In the genomic region with DNA sequence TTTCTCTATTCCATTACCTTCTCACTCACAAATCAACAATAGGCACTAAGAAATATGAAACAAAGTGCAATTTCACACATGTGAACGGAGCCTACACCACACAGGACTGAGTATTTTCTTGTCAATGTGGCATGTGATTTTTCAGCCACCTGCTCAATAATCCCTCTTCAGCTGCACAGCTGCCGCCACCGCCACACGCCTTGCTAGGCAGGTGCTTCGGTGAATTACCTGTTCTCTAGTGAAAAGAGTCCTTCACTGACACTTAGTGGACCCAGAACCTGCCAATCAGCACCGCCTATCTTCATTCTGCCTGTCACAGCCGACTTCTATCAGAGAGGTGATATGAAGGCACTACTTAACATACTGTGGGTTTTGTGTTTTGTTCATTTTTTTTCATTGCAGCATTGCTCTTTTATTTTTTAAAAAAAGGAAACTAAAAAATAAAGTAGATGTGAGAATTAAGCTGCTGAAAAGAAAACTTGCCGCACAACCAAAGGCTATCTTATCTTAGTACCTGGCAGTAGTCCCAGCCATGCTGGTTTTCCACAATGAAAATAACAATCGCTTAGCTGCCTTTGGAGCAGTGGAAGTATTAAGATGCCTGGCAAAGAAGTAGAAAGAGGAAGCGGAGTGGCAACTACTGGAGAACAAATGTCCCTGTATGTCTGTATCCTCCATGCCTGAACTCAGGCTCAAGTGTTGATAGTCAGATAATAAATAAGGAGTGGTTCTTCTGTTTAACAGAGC, we compare ENCODE assay signal across 9 mouse cellular contexts. TPM values are rescaled to one million over a fixed set of nuclear protein-coding genes. Genes with fewer than 3 reads are reported as not detected.
DNase-seq lines count a peak whose midpoint lies in the region; ATAC-seq and TF ChIP-seq lines count a peak whose summit lies in the region.
"Had no signal": no experiment of that assay in that cellular context is flagged by ENCODE, and none has a peak within 500 bp of the region (broad histone marks: within the 10 kb centered on the region; RNA-seq: fewer than 3 reads in every experiment).

No protein-coding gene starts in this region.

- peak; percentile 65 to 78 for TF ChIP-seq EP300 in MEL (IDR thresholded peaks at IDR 0.05; ENCODE audit: low read depth in 1 of 2, low read length in 2 of 2)

- no peak overlapping the region for H3K4me3 ChIP-seq in embryonic facial prominence, embryonic 12.5 days
- H3K4me3 ChIP-seq in embryonic facial prominence, embryonic 10.5 days: no peak overlapping the region
- H3K4me3 ChIP-seq in MEL (ENCODE audit: control insufficient read depth in 1 of 2, insufficient read depth in 1 of 2, low read depth in 2 of 2, low read length in 2 of 2): peak overlapping the region; percentile 21 to 29
- no peak overlapping the region for H3K4me3 ChIP-seq in heart, embryonic 11.5 days (ENCODE audit: low read depth, low read length)
- 0 out of 2 replicates have a peak overlapping the region, but pooled peaks have one; percentile 12 for H3K4me3 ChIP-seq in lung, embryonic 15.5 days
- H3K4me3 ChIP-seq: megakaryocyte, embryonic 14.5 days had no signal

- H3K9me3 ChIP-seq in embryonic facial prominence, embryonic 12.5 days: no peaks in the 10 kb centered on the region
- H3K9me3 ChIP-seq in embryonic facial prominence, embryonic 10.5 days: no peaks in the 10 kb centered on the region
- no peaks in the 10 kb centered on the region for H3K9me3 ChIP-seq in MEL (replicated peaks; ENCODE audit: insufficient read depth, low read length)
- no peaks in the 10 kb centered on the region for H3K9me3 ChIP-seq in heart, embryonic 11.5 days (replicated peaks; ENCODE audit: control insufficient read depth, low read length)
- H3K9me3 ChIP-seq in lung, embryonic 15.5 days: no peaks in the 10 kb centered on the region
- H3K9me3 ChIP-seq: megakaryocyte, embryonic 14.5 days had no signal

- no peaks in the 10 kb centered on the region for H3K36me3 ChIP-seq in embryonic facial prominence, embryonic 12.5 days
- no peaks in the 10 kb centered on the region for H3K36me3 ChIP-seq in embryonic facial prominence, embryonic 10.5 days (replicated peaks)
- peaks cover 0 to 30% of the 10 kb centered on the region in 2 experiments; a peak in 2 of 4 replicates for H3K36me3 ChIP-seq in MEL (ENCODE audit: control insufficient read depth in 1 of 2, insufficient read depth in 2 of 2, low read length in 2 of 2)
- H3K36me3 ChIP-seq in heart, embryonic 11.5 days (ENCODE audit: control insufficient read depth, insufficient read depth, low read length): no peaks in the 10 kb centered on the region
- H3K36me3 ChIP-seq in lung, embryonic 15.5 days: no peaks in the 10 kb centered on the region

- TF ChIP-seq POLR2A in MEL (IDR thresholded peaks at IDR 0.05; ENCODE audit: control insufficient read depth in 1 of 2, insufficient read depth in 1 of 2, low read depth in 1 of 2, low read length in 2 of 2, poor library complexity in 1 of 2): no peak

- H3K4me1 ChIP-seq in embryonic facial prominence, embryonic 12.5 days: peaks cover 30% of the 10 kb centered on the region
- peaks cover 43% of the 10 kb centered on the region for H3K4me1 ChIP-seq in embryonic facial prominence, embryonic 10.5 days
- peaks cover 7 to 17% of the 10 kb centered on the region in 2 experiments for H3K4me1 ChIP-seq in MEL (ENCODE audit: control insufficient read depth in 1 of 2, insufficient read depth in 2 of 2, low read length in 2 of 2)
- H3K4me1 ChIP-seq in heart, embryonic 11.5 days (ENCODE audit: control insufficient read depth, insufficient read depth, low read length): peaks cover 38% of the 10 kb centered on the region
- peaks cover 46% of the 10 kb centered on the region for H3K4me1 ChIP-seq in lung, embryonic 15.5 days

- H3K27me3 ChIP-seq in embryonic facial prominence, embryonic 12.5 days: no peaks in the 10 kb centered on the region
- H3K27me3 ChIP-seq in embryonic facial prominence, embryonic 10.5 days (replicated peaks; ENCODE audit: low read depth, poor library complexity, severe bottlenecking): no peaks in the 10 kb centered on the region
- no peaks in the 10 kb centered on the region for H3K27me3 ChIP-seq in MEL (ENCODE audit: control insufficient read depth in 1 of 2, insufficient read depth in 2 of 2, low read length in 2 of 2)
- no peaks in the 10 kb centered on the region for H3K27me3 ChIP-seq in heart, embryonic 11.5 days (ENCODE audit: control insufficient read depth, insufficient read depth, low read length)
- H3K27me3 ChIP-seq in lung, embryonic 15.5 days: no peaks in the 10 kb centered on the region
- H3K27me3 ChIP-seq: megakaryocyte, embryonic 14.5 days had no signal

- no peak overlapping the region for H3K4me2 ChIP-seq in embryonic facial prominence, embryonic 12.5 days (replicated peaks)
- H3K4me2 ChIP-seq in heart, embryonic 11.5 days: peak overlapping the region; percentile 42
- peak overlapping the region; percentile 28 for H3K4me2 ChIP-seq in lung, embryonic 15.5 days

- peaks cover 43% of the 10 kb centered on the region for H3K79me2 ChIP-seq in MEL (ENCODE audit: control insufficient read depth, insufficient read depth, low read length, poor library complexity)

- H3K27ac ChIP-seq in embryonic facial prominence, embryonic 12.5 days: 0 out of 2 replicates have a peak overlapping the region, but pooled peaks have one; percentile 41
- H3K27ac ChIP-seq in embryonic facial prominence, embryonic 10.5 days (replicated peaks): no peak overlapping the region
- peak overlapping the region; percentile 60 for H3K27ac ChIP-seq in MEL (ENCODE audit: control insufficient read depth, low read depth, low read length)
- H3K27ac ChIP-seq in heart, embryonic 11.5 days (ENCODE audit: low read depth, low read length): peak overlapping the region; percentile 42; the same call in 1 of the 2 replicates
- H3K27ac ChIP-seq in lung, embryonic 15.5 days: peak overlapping the region; percentile 64

- 77% methylated on average over 10 of the region's 10 CpGs for WGBS in embryonic facial prominence, embryonic 12.5 days
- 78% methylated on average over 10 of the region's 10 CpGs for WGBS in embryonic facial prominence, embryonic 10.5 days
- WGBS in heart, embryonic 11.5 days (ENCODE audit: insufficient replicate concordance): 46% methylated on average over 10 of the region's 10 CpGs
- WGBS in lung, embryonic 15.5 days: 45% methylated on average over 10 of the region's 10 CpGs

- no peak for DNase-seq in embryonic facial prominence, embryonic 10.5 days (ENCODE audit: low spot score)
- peak; percentile 85 for DNase-seq in MEL (ENCODE audit: low read depth, low spot score)
- no peak for DNase-seq in frontal cortex, adult 2 months (ENCODE audit: extremely low spot score in 1 of 2, low spot score in 1 of 2)
- DNase-seq in retina, postnatal 1 day: no peak
- DNase-seq in kidney, adult 11 months: no peak

- no peak overlapping the region for H3K9ac ChIP-seq in embryonic facial prominence, embryonic 12.5 days
- H3K9ac ChIP-seq in MEL (ENCODE audit: control insufficient read depth, low read depth, low read length, poor library complexity, severe bottlenecking): peak overlapping the region; percentile 41
- no peak overlapping the region for H3K9ac ChIP-seq in heart, embryonic 11.5 days (ENCODE audit: low read depth, low read length)
- no peak overlapping the region for H3K9ac ChIP-seq in lung, embryonic 15.5 days

- no peak for ATAC-seq in embryonic facial prominence, embryonic 12.5 days (ENCODE audit: insufficient number of reproducible peaks, insufficient read depth, low FRiP score, low TSS enrichment)
- ATAC-seq in heart, embryonic 11.5 days (replicated peaks; ENCODE audit: insufficient number of reproducible peaks, low FRiP score, low TSS enrichment): no peak
- ATAC-seq in lung, embryonic 15.5 days (ENCODE audit: borderline replicate concordance, extremely low read depth, low FRiP score, low TSS enrichment): no peak

- TF ChIP-seq RAD21 in MEL (IDR thresholded peaks at IDR 0.05; ENCODE audit: low read depth, low read length): no peak

- TF ChIP-seq CTCF in MEL (IDR thresholded peaks at IDR 0.05 in 2 of 3, conservative IDR thresholded peaks at IDR 0.05 in 1 of 3; ENCODE audit: control insufficient read depth in 1 of 3, insufficient read depth in 1 of 3, low read depth in 2 of 3, low read length in 3 of 3, poor library complexity in 1 of 3, severe bottlenecking in 1 of 3): no peak

TF ChIP-seq in MEL, 35 proteins besides CTCF, POLR2A, EP300 and RAD21 (continues in another document):
- TF ChIP-seq TBP (IDR thresholded peaks at IDR 0.05; ENCODE audit: low read depth, low read length) (no peak), ZKSCAN1 (IDR thresholded peaks at IDR 0.05; ENCODE audit: low read depth, low read length) (no peak), KAT2A (conservative IDR thresholded peaks at IDR 0.05; ENCODE audit: low read depth, low read length) (no peak), UBTF (IDR thresholded peaks at IDR 0.05; ENCODE audit: borderline replicate concordance, insufficient read depth, low read depth, low read length) (no peak), JUND (IDR thresholded peaks at IDR 0.05; ENCODE audit: low read depth, low read length) (no peak), USF2 (IDR thresholded peaks at IDR 0.05; ENCODE audit: borderline replicate concordance in 1 of 2, insufficient read depth in 1 of 2, low read depth in 1 of 2, low read length in 2 of 2) (no peak), ZMIZ1 (IDR thresholded peaks at IDR 0.05; ENCODE audit: low read depth, low read length) (no peak), MYC (IDR thresholded peaks at IDR 0.05; ENCODE audit: low read depth, low read length) (peak; percentile 83), ZC3H11A (IDR thresholded peaks at IDR 0.05; ENCODE audit: low read depth, low read length) (no peak), MAX (IDR thresholded peaks at IDR 0.05; ENCODE audit: low read length) (peak; percentile 58; the same call in 1 of the 2 replicates), CHD1 (IDR thresholded peaks at IDR 0.05; ENCODE audit: low read depth, low read length) (no peak), MXI1 (IDR thresholded peaks at IDR 0.05; ENCODE audit: low read depth, low read length) (peak; percentile 93), NELFE (IDR thresholded peaks at IDR 0.05; ENCODE audit: low read depth, low read length) (no peak), SMC3 (IDR thresholded peaks at IDR 0.05; ENCODE audit: low read depth, low read length) (no peak), SIN3A (IDR thresholded peaks at IDR 0.05; ENCODE audit: low read length) (peak; percentile 95)

RNA-seq across cellular contexts. Expression of gene Zfp609, which starts 3.5 kb away (rescaled TPM):
- polyA plus RNA-seq in embryonic facial prominence, embryonic 12.5 days (2016; fragmentation: Nextera tagmentation; extraction: Ambion mirVana): 9.3 and 10.1 TPM in 2 replicates
- 6.9 and 7.0 TPM in 2 replicates for polyA plus RNA-seq in embryonic facial prominence, embryonic 10.5 days (2016; fragmentation: Nextera tagmentation; extraction: Ambion mirVana)
- 2.9 and 3.6 TPM in 2 replicates for total RNA-seq in MEL (2012; rRNA removed)
- 10 to 100 TPM in 1 of 2 experiments, not detected in 1; 26.5 TPM for polyA plus RNA-seq in MEL (2012; ENCODE audit: insufficient read depth in 1 of 2, insufficient read length in 2 of 2, low read depth in 1 of 2, low replicate concordance in 2 of 2, missing spikeins in 1 of 2)
- 5.1 and 8.1 TPM in 2 replicates for polyA plus RNA-seq in heart, embryonic 11.5 days (2014; fragmentation: Nextera tagmentation; extraction: Ambion mirVana)
- polyA plus RNA-seq in lung, embryonic 15.5 days (2015; fragmentation: Nextera tagmentation; extraction: Ambion mirVana): 6.2 and 6.4 TPM in 2 replicates
- polyA plus RNA-seq in frontal cortex, adult 2 months (2012; rRNA removed): 19.2 and 19.7 TPM in 2 replicates

Comparison
In these comparisons a context has a peak if more than half of its experiments do, and no peak if none do; other contexts are left out.
1. H3K4me3 ChIP-seq: peak in MEL (2 of 2) and lung, embryonic 15.5 days (single experiment); none in embryonic facial prominence, embryonic 12.5 days (single experiment), embryonic facial prominence, embryonic 10.5 days (single experiment) and heart, embryonic 11.5 days (single experiment).